Mouse (Mus musculus) liver, embryonic 14.5 days (tissue): ENCODE measurements around the gene Prss32. TPM values are rescaled to one million over a fixed set of nuclear protein-coding genes. Genes with fewer than 3 reads are reported as not detected.

Experiments used
- ATAC-seq: fragments of 200-750 bp; cut with Nextera tagmentation; 2 replicates; pipeline ENCODE4 v1.8.0; 2017; ENCODE audit warnings: moderate number of reproducible peaks, mild to moderate bottlenecking, moderate library complexity; ENCODE audit not compliant: insufficient read depth
- DNase-seq, 3 experiments: peaks; one replicate each; pipeline ENCODE4 v3.0.0-alpha.2; 2012 to 2013; ENCODE audit warnings: low read depth in 3 of 3, low spot score in 3 of 3
- H3K27ac ChIP-seq: fragments of 300-500 bp; sonication (generic); 2 replicates; pipeline ENCODE4 v1.5.1; 2014; ENCODE audit warnings: moderate library complexity, mild to moderate bottlenecking, control low read depth, inconsistent platforms
- H3K27me3 ChIP-seq: fragments of 300-500 bp; sonication (generic); 2 replicates; pipeline ENCODE4 v1.6.1; 2014; ENCODE audit warnings: mild to moderate bottlenecking, low read length, moderate library complexity; ENCODE audit not compliant: control insufficient read depth, insufficient read depth
- H3K36me3 ChIP-seq: fragments of 300-500 bp; sonication (generic); replicated peaks from 2 replicates; pipeline ENCODE4 v1.6.1; 2014; ENCODE audit warnings: low read depth; ENCODE audit not compliant: control insufficient read depth, insufficient read depth
- H3K4me1 ChIP-seq, 2 experiments: fragments of 200-500 bp in 1 of 2; fragments of 300-500 bp in 1 of 2; sonication (generic) in 1 of 2; replicated peaks; 2 replicates each; pipeline ENCODE4 v1.6.1; 2012 to 2014; ENCODE audit warnings: antibody characterized with exemption in 1 of 2, inconsistent platforms in 1 of 2, low read length in 1 of 2; ENCODE audit not compliant: control insufficient read depth in 2 of 2, insufficient read depth in 2 of 2
- H3K4me2 ChIP-seq: fragments of 300-500 bp; sonication (generic); 2 replicates; pipeline ENCODE4 v1.6.1; 2014; ENCODE audit warnings: low read depth, mild to moderate bottlenecking, control low read depth, moderate library complexity
- H3K4me3 ChIP-seq, 2 experiments: fragments of 200-500 bp in 1 of 2; fragments of 300-500 bp in 1 of 2; sonication (generic) in 1 of 2; 2 replicates each; pipeline ENCODE4 v1.5.1; 2012 to 2014; ENCODE audit warnings: low read depth in 2 of 2, low read length in 2 of 2, mild to moderate bottlenecking in 2 of 2, control low read depth in 1 of 2, inconsistent platforms in 1 of 2, moderate library complexity in 1 of 2; ENCODE audit not compliant: insufficient read depth in 1 of 2
- H3K9ac ChIP-seq: fragments of 300-500 bp; sonication (generic); replicated peaks from 2 replicates; pipeline ENCODE4 v1.6.1; 2014; ENCODE audit warnings: mild to moderate bottlenecking, control low read depth, moderate library complexity
- H3K9me3 ChIP-seq: fragments of 300-500 bp; sonication (generic); 2 replicates; pipeline ENCODE4 v1.6.1; 2016; ENCODE audit warnings: low read length, mixed read lengths; ENCODE audit not compliant: control insufficient read depth
- CTCF ChIP-seq: IDR thresholded peaks from 2 replicates; pipeline ENCODE4 v1.5.1; 2016; ENCODE audit warnings: antibody characterized with exemption, low read depth, control low read depth
- EP300 ChIP-seq: IDR thresholded peaks from 2 replicates; pipeline ENCODE4 v1.6.1; 2016; ENCODE audit warnings: antibody characterized with exemption, low read depth
- WGBS: fragments of 180-500 bp; shearing (Covaris S2); extraction: QIAGEN DNeasy Blood & Tissue Kit; methylation state at CpG from one replicate; pipeline ENCODE4 v1.1.7; 2014; ENCODE audit not compliant: insufficient replicate concordance; 5-methylcytosine and 5-hydroxymethylcytosine counted together
- polyA plus RNA-seq, 2 experiments: library from polyadenylated mRNA; depleted of rRNA in 1 of 2; stranded (reverse) in 1 of 2; unstranded in 1 of 2; fragments of >200 nt; fragmentation: Nextera tagmentation in 1 of 2; extraction: Ambion mirVana in 1 of 2; gene quantifications; 2 replicates each; pipeline versions ENCODE4 v1.2.1 to v1.2.3; 2012 to 2014

Prss32 gene
- polyA plus RNA-seq, 2 experiments, result not detected

DNA sequence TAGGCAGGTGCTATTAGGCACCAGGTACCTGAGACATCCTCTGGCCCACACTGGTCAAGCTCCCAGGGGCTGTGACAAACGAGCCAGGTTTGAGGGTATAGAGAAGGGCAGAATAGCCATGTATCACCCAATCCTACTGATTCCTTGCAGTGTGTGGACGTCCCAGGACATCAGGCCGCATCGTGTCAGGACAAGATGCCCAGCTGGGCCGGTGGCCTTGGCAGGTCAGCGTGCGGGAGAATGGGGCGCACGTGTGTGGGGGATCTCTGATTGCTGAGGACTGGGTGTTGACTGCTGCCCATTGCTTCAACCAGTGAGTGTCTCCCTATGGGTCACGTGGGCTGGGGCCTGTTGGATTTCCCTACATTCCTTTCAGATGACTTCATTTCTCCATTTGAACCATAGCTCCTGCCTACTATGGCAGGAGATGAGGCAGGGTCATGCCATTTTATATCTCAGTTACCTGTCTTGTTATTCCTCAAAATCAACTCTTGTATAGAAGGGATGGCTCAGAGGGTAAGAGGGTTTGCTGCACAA, 10.6 kb downstream of the Prss32 start:
- Histone ChIP-seq H3K4me3 (no peak overlapping the region), H3K9me3 (no peaks in the 10 kb centered on the region), H3K27ac (no peak overlapping the region), H3K4me2 (no peak overlapping the region), H3K4me1 (no peaks in the 10 kb centered on the region), H3K36me3 (no peaks in the 10 kb centered on the region), H3K27me3 (no peaks in the 10 kb centered on the region), H3K9ac (no peak overlapping the region)
- no peak for DNase-seq
- TF ChIP-seq CTCF, result no peak
- no peak for TF ChIP-seq EP300
- 69% methylated on average over 10 of the region's 10 CpGs for WGBS
- no peak for ATAC-seq

GRCm38 (mm10) chr17:23857193-23857592, 13.5 kb downstream of the Prss32 start:
- no peak overlapping the region for H3K4me2 ChIP-seq
- H3K27me3 ChIP-seq, result no peaks in the 10 kb centered on the region
- H3K9ac ChIP-seq, result no peak overlapping the region
- TF ChIP-seq EP300 (no peak), CTCF (no peak)
- no peaks in the 10 kb centered on the region for H3K36me3 ChIP-seq
- no peaks in the 10 kb centered on the region for H3K4me1 ChIP-seq
- ATAC-seq, result no peak
- no peak overlapping the region for H3K27ac ChIP-seq
- H3K4me3 ChIP-seq, result no peak overlapping the region
- no peaks in the 10 kb centered on the region for H3K9me3 ChIP-seq
- 72% methylated on average over 6 of the region's 6 CpGs for WGBS
- DNase-seq, result no peak

DNA sequence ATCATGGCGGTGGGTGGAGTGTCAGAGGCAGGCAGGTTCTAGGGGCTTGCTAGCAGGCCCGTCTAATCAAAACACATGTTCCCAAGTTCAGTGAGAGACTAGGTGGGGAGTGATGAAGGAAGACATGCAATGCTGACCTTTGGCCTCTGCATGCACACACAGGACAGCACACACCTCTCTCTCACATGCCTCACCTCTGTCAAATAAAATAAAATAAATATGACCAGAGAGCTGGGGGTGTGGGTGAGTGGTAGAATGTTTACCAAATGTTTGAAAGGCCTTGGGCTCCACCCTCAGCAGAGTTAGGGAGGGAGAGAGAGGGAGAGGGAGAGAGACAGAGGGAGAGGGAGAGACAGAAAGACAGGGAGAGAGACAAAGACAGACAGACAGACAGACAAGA, 14.3 kb downstream of the Prss32 start:
- Histone ChIP-seq H3K4me2 (no peak overlapping the region), H3K36me3 (no peaks in the 10 kb centered on the region), H3K27ac (no peak overlapping the region), H3K27me3 (no peaks in the 10 kb centered on the region), H3K9me3 (no peaks in the 10 kb centered on the region), H3K4me1 (no peaks in the 10 kb centered on the region), H3K9ac (no peak overlapping the region), H3K4me3 (no peak overlapping the region)
- ATAC-seq (no peak), DNase-seq (no peak)
- WGBS, result 55% methylated on average over 2 of the region's 2 CpGs
- TF ChIP-seq EP300 (no peak), CTCF (no peak)

GRCm38 (mm10) chr17:23862926-23863325, 19.3 kb downstream of the Prss32 start:
- 58% methylated on average over 4 of the region's 4 CpGs for WGBS
- no peak for DNase-seq

DNA sequence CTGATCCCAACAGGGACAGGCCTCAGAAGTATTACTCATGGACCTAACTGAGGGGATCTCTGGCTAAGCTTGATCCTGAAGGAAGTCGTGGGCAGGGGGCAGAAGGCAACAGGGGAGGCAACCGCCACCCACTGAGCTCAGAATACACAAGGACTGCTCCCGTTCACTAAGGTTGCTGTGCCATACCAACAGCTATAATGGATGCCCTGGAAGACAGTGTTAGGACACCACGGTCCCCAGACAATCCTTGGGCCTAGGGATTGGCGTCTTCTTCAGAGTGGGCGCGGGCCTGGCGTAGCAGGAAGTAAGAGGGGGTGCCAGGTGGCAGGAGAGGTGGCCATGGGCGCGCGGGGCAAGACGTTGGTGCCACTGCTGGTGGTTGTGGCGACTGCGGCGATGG, 24.1 kb downstream of the Prss32 start, which contains the start of gene Prss21:
Gene Prss21 (plus strand): TSS at position 301 of the 400 bp plus-strand sequence.
- DNase-seq (no peak), ATAC-seq (no peak)
- H3K4me3 ChIP-seq, result no peak within 1 kb of the TSS
- no peak within 1 kb of the TSS for H3K27ac ChIP-seq
- H3K4me1 ChIP-seq, result no peaks in the 10 kb centered on the region
- H3K9me3 ChIP-seq, result no peaks in the 10 kb centered on the region
- TF ChIP-seq EP300 (no peak), CTCF (no peak)
- no peak within 1 kb of the TSS for H3K4me2 ChIP-seq
- WGBS, result 66% methylated on average over 15 of the region's 15 CpGs
- H3K9ac ChIP-seq, result no peak within 1 kb of the TSS
- H3K27me3 ChIP-seq, result no peaks in the 10 kb centered on the region
- H3K36me3 ChIP-seq, result no peaks in the 10 kb centered on the region

More at GRCm38 (mm10) chr17:23862926-23863325, 19.3 kb downstream of the Prss32 start:
- ATAC-seq, result no peak
- Histone ChIP-seq H3K36me3 (no peaks in the 10 kb centered on the region), H3K27ac (no peak overlapping the region), H3K4me3 (no peak overlapping the region), H3K4me1 (no peaks in the 10 kb centered on the region), H3K27me3 (no peaks in the 10 kb centered on the region), H3K9me3 (no peaks in the 10 kb centered on the region), H3K4me2 (no peak overlapping the region), H3K9ac (no peak overlapping the region)
- TF ChIP-seq EP300, result no peak
- no peak for TF ChIP-seq CTCF
